Mouse (Mus musculus): ENCODE measurements at regions not wholly inside any gene's neighbourhood (a gene's known extent, or its start where the extent isn't known, plus 50 kb on each side); places are given as distances from the start of the nearest gene placed in this dataset.
A peak's percentile ranks its signal among the peaks of the same experiment; 100 is the strongest.

- no peak for DNase-seq (ENCODE audit: low spot score in 2 of 2)
Observed at GRCm38 (mm10) chrX:11718778-11719177, 391.2 kb downstream of the H2al1j start.

- DNase-seq (ENCODE audit: low spot score in 2 of 2) = no peak
Observed at GRCm38 (mm10) chrX:11720517-11720916, 392.9 kb downstream of the H2al1j start.

GRCm38 (mm10) chrX:11722730-11723129, 395.1 kb downstream of the H2al1j start:
- DNase-seq (ENCODE audit: low spot score in 2 of 2) = no peak

- DNase-seq (ENCODE audit: low spot score in 2 of 2) = no peak
Observed at GRCm38 (mm10) chrX:11724718-11725117, 397.1 kb downstream of the H2al1j start.

- DNase-seq (ENCODE audit: low spot score in 2 of 2) = no peak
Observed at GRCm38 (mm10) chrX:11726524-11727231, 399.1 kb downstream of the H2al1j start.

- no peak for DNase-seq (ENCODE audit: low spot score in 2 of 2)
Observed at GRCm38 (mm10) chrX:11728481-11728880, 400.9 kb downstream of the H2al1j start.

- DNase-seq (ENCODE audit: low spot score in 2 of 2) = no peak
Observed at GRCm38 (mm10) chrX:11729992-11730391, 402.4 kb downstream of the H2al1j start.

GRCm38 (mm10) chrX:11732371-11732770, 404.7 kb downstream of the H2al1j start:
- DNase-seq (ENCODE audit: low spot score in 2 of 2) = no peak

GRCm38 (mm10) chrX:11734505-11735435, 407.1 kb downstream of the H2al1j start:
- no peak for DNase-seq (ENCODE audit: low spot score in 2 of 2)

GRCm38 (mm10) chrX:11735516-11736170, 408.0 kb downstream of the H2al1j start:
- no peak for DNase-seq (ENCODE audit: low spot score in 2 of 2)

GRCm38 (mm10) chrX:11736481-11736880, 408.9 kb downstream of the H2al1j start:
- no peak for DNase-seq (ENCODE audit: low spot score in 2 of 2)

- DNase-seq (ENCODE audit: low spot score in 2 of 2) = no peak
Observed at GRCm38 (mm10) chrX:11739565-11739964, 411.9 kb downstream of the H2al1j start.

- no peak for DNase-seq (ENCODE audit: low spot score in 2 of 2)
Observed at GRCm38 (mm10) chrX:11745911-11746310, 414.2 kb downstream of the Bcor start.

GRCm38 (mm10) chrX:11747386-11748121, 412.6 kb downstream of the Bcor start:
- no peak for DNase-seq (ENCODE audit: low spot score in 2 of 2)

- no peak for DNase-seq (ENCODE audit: low spot score in 2 of 2)
Observed at GRCm38 (mm10) chrX:11748278-11748677, 411.9 kb downstream of the Bcor start.

- DNase-seq (ENCODE audit: low spot score in 2 of 2) = no peak
Observed at GRCm38 (mm10) chrX:11752513-11752912, 407.6 kb downstream of the Bcor start.

- DNase-seq (ENCODE audit: low spot score in 2 of 2) = peak; percentile 14 to 17
Observed at GRCm38 (mm10) chrX:11752973-11753590, 407.1 kb downstream of the Bcor start.

- DNase-seq (ENCODE audit: low spot score in 2 of 2) = no peak
Observed at GRCm38 (mm10) chrX:11755046-11755445, 405.1 kb downstream of the Bcor start.

- peak; percentile 11 to 26 for DNase-seq (ENCODE audit: low spot score in 2 of 2)
Observed at GRCm38 (mm10) chrX:11763351-11764082, 396.6 kb downstream of the Bcor start.

- DNase-seq (ENCODE audit: low spot score in 2 of 2) = no peak
Observed at GRCm38 (mm10) chrX:11776236-11776899, 383.8 kb downstream of the Bcor start.

All from frontal cortex, postnatal 36 days (tissue).